Mouse (Mus musculus): ENCODE measurements at regions not wholly inside any gene's neighbourhood (a gene's known extent, or its start where the extent isn't known, plus 50 kb on each side); places are given as distances from the start of the nearest gene placed in this dataset.
A peak's percentile ranks its signal among the peaks of the same experiment; 100 is the strongest.
"Not testable (repeated sequence)": the region's sequence is repeated elsewhere in the genome, so short reads cannot be mapped to it uniquely, and the experiment has no call there.

DNA sequence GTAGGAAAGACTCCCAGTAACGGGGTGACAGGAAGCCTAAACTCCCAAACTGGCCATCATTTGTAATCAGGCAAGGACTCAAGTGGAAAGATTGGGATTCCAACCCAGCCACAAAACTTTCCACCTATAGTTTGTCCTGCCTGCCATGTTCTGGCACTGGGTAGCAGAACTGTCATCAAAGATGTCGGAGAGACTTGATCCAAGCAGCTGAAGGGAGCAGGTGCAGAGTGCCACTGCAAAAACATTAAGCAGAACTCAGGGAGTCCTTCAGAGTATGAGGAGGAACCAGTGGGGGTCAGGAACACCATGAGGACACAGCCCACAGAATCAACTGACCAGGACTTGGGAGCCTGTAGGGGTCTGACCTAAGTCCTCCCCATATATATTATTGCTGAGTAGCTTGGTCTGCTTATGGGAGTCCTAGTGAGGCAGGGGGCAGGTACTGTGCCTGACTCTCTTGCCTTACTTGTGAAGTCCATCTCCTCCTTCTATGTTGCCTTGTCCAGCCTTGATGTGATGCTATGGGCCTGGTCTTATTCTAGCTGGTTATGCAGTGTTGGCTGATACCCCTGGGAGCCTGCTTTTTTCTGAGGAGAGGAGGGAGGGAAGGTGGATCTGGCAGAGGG lies 323.5 kb downstream of the Arl4a start:
- no peak for DNase-seq

DNA sequence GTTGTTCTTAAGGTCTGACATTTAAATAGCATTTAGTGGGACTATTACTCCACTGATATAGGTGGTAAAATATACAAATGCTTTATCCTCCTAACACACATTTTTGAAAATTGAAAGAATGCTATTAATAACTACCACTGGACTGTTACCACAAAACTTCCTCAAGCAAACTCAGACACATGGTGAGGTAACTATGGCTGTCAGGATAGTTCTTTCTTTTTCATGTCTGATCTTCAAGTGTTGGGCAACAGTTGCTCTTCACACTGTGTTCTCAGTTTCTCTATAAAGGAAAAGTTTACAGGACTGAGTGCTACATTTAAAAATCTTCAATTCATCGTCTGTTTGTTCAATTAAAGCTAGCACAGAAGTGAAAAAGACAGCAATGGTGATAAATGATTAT lies 326.0 kb downstream of the Arl4a start:
- no peak for DNase-seq

DNA sequence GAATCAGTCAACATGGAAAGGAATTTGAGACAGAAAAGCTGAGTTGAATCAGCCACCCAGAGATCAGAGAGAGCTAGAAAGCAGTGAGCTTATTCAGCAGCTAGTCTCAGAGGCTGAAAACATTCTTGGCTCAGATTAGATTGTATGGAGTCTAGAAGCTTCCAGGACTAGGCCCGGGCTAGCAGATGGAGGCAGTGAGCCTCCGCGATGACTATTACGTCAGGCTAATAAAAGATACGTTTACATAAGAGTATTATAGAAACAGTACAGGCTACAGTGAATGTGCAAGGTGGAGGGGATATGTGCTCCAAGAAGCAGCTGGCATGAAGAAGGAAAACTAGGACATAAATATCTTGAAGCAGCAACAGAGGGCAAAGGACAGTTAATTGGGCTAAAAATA lies 328.0 kb downstream of the Arl4a start:
- no peak for DNase-seq

DNA sequence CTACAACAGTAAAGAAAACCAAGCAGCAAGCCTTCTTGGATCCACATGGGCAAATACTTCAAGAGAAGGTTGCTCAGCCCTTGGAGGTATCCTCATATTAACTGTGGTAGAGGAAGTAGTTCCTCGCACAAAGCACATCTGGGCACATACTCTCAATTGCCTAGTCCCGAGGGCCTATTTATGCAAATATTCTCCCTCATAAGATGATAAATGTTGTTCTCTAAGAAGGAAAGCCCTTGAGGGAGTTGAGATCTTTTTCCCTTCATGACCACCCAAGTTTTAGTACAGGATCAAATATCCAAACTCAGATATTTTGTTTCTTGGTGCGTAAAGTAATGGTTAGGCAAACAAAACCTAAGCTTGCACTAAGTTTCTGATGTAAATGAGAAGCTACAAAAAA lies 340.6 kb downstream of the Arl4a start:
- DNase-seq, result no peak

DNA sequence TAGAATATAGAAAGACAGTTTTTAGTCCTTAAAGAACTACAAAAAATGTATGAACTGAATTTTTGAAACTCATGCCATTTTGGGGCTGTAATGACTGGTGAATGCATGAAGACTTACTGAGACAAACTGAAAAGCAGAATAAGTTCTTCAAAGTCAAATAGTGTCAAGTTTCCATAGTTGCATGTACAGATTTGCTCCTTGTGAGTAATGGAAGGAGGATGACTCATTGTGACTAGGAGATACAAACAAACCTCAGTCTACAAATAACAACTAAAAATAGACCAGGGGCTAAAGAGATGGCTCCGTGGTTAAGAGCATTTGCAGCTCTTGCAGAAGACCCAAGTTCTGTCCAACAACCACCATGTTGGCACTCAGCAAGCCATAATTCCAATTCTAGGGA lies 342.5 kb downstream of the Arl4a start:
- DNase-seq, result no peak

DNA sequence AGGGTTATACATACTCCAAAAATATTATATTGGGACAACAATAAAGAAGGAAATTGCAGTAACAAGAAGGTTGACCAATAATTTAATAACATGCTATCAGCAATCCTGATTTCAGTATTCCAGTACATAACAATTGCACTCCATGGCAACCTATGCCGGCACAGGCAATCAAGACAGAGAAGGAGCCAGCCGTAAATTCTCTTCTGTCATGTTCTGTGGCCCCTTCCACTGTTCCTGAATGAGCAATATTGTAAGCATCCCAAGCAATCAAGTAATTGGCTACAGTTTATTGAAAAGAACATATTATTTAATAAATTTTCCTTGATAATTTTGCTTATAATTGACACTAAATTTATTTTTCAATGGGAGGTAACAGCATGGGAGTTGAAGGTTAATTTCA lies 345.8 kb downstream of the Arl4a start:
- no peak for DNase-seq

DNA sequence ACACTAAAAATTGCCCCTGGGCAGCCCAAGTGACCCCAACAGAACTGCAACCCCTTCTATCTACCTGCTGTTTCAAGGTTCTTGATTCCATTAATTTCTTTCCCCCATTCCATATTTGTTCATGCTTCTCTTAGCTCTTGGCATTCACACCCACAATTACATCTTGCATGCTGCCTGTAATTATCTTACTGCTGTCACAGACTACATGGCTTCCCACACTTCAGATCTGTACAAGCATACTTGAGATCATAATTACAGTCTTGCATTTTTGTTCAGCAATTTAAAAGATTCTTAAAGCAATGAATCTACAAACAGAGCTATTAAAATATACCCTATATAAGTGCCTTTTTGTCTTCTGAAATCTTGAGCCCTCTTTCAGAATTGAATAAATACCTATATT lies 352.4 kb downstream of the Arl4a start:
- no peak for DNase-seq

DNA sequence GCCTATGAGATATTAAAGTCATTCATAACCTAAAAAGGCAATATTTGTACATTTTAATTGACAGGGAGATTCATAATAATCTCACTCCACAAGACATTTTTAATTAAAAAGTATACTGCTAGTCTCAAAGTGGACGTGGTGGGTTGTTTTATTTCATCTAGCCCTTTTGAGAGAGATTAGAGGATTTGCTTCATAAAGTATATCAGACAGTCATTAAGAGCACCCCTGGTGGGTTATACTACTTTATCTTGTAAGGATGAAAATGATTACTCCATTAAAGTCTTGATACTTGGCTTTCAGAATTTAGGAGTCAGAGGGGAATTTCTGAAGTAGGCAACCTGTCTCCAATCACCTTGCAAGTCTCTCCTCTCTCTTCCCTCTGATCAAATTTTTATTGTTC lies 355.7 kb downstream of the Arl4a start:
- no peak for DNase-seq

DNA sequence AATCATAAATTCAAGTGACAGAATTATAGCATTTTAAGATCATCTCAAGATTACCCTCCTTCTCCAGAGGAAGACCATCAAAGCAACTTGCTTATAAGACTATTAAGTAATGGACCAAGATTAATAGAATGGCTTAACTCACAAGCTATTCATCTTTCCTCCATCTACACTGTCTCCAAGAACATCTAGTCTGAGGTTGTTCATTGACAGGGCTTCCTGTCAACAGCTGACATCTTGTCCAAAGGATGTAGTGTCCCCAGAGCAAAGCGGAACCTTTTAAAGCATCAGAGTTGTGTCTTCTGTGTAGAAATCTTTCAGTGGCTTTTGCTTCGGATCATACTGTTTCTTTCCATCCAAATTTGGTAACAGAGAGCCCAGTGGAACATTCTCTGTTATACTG lies 362.2 kb downstream of the Arl4a start:
- DNase-seq, result no peak

DNA sequence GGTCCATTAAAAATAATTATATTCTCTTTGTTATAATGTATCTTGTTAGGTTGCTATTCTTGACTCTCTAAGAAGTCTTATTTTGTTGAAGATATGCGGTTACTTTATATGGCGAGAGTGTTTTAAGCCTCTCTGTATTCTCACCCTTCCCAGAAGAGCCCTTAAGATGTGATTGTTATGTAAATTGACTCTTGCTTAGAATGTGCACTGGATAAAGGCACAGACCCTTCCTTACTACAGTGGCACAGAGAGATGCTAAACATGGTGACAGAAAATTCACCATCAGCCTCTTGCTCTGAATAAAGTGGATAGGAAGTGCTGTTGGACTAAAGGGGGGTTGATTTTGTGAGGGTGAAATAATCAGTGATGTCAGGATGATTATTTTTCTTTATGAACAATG lies 370.1 kb downstream of the Arl4a start:
- no peak for DNase-seq

DNA sequence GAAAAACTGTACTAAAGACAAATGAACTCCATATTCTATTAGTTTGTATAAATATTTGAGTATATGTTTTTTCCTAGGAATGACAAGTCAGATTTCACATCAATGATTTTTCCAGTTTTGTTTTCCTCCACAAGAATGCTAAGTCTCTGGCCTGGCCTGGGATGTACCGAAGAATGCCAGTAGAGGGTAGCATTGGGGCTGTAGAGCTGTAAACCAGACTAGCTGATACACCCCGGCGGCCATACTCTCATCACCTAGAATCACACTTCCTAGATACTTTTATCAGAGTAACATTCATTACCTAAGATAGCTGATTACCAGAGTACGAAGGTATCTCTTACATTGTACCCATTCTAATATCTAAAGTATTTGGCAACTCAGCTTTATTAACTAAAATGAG lies 372.4 kb downstream of the Arl4a start:
- DNase-seq, result peak; percentile 14

DNA sequence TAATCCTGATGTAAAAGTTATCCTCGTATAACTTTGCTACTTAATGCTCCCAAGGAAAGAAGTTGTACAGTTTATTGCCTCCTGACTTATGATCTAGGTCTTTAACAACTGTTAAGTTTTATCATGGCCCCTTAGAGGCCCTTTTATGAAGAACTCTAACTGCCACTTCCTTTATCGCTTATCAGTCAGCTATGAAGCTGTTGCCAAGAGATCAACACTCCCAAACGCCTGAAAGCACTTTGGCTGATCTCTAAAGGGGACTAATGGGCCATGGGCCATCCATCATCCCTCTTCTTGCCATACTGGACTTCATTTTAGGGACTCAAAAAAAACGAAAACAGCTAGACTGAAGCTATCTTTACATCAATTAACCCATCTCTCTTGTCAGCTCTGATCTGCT lies 377.4 kb downstream of the Arl4a start:
- DNase-seq, result no peak

DNA sequence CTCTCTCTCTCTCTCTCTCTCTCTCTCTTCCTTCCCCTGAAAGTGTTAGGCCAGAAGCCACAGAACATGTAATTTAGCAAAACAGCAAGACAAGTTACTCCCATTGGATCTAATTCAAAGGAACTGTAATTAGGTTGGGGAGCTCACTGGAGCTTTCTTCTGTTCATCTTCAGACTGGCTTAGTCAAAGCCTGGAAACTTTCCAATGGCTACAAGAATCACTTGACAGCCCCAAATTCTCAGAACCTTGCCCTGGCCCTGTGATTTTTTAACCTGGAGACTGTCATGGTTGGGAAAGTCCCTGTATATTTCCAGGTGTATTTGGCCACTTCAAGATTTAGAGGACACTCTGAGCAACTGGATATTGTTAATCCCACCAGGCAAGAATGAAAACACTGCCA lies 381.2 kb downstream of the Arl4a start:
- DNase-seq, result no peak

DNA sequence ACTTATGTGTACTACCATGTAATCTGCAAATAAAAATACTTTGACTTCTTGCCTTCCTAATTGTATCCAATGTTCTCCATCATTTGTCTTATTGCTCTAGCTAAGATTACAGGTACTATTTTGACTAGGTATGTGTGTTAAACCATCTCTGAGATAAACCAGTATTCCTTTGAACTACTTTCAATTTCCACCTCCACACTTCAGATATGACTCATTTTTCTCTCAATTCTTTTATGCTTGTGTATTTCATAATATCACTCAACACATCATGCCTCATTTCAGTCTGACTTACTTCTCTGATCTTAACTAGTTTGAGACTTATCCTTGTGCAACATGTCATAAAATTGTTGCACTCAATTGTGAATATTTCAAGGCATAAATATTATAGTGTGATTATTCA lies 388.9 kb downstream of the Arl4a start:
- no peak for DNase-seq

DNA sequence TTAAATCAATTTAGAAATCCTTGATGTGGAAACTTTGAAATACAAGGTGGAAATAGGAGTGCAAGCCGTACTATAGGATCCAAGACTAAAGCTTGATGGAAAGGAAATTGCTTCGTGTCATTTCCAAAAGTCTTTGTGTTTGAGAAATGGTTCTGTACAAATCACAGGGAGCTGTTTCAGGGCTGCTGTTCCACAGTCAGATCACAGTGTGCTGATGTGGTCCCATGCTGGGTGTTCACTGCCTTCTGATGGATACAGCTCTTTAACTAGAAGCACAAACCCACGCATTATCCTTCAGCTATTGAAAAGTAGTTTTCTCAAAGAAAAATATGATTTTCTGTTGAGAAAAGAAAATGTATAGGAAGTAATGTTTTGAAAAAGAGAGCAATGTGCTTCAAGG lies 391.3 kb downstream of the Arl4a start:
- no peak for DNase-seq

DNA sequence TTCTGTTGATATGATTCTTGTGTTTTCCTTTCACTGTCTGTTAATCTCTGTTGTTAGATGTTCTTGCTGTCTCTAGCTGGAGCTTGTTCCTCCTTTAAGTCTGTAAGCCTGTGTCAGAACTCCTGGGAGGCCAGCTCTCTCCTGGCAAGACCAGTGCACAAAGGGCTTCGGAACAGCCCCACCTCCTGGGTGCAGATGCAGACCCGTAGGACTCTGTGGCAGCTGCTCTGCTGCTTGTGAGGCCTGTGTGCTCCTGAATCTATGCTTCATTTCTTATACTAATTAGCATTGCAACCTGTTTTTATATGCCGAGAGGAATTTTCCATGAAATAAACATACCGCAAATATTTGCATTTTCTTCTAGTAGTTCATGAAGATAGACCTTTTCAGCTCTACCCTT lies 392.2 kb downstream of the Arl4a start:
- DNase-seq, result no peak

DNA sequence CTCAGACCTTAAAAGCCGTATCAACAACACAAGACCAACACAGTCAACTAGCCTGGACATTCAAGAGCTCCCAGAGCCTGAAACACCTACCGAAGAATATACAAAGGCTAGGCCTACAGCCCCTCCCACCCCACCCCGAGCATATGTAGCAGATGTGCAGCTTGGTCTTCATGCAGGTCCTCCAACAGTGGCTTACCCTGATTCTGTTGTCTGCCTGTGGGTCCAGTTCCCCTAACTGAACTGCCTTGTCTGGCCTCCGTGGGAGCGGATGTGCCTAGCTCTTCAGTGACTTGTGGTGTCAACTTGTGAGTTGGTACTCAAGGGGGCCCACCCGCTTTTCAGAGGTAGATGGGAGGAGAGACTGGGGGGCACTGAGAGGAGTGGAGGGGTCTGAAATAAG lies 398.6 kb downstream of the Arl4a start:
- DNase-seq, result no peak

DNA sequence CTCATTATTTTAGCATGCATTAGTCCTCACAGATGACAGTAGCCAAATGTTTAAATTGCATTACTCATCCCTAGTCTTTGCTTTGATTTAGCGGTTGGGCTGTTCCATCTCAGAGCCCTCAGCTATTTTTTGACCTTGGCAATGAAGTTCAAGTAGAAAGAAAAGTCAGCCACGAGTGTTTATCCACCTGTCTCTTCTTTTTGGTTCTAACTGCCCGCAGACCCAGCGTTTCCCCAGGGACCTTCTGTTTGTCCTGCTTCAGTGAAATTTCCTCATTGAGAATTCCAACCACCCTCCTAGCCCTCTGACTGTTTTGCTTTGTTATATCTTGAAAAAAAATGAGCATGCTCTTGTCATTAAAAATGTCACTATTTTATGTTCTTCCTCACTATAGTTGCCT lies 403.5 kb downstream of the Arl4a start:
- no peak for DNase-seq

DNA sequence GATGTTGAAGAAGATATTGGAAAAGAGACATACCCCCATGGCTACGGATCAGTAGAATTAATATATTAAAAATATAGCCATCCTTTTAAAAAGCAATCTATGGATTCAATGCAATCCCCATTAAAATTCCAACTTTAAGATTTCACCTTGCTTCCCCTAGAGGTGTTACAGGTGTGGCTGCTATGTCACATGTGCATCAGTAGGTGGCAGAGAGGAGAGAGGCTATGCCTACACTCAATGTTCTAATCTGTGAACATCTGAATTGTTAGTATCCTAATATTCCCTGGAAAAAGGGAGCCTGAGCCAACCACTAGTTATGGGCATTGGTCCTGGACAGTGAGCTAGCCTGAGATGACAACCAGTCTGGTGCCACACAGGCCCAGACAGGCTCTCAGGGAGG lies 416.6 kb downstream of the Arl4a start:
- no peak for DNase-seq

DNA sequence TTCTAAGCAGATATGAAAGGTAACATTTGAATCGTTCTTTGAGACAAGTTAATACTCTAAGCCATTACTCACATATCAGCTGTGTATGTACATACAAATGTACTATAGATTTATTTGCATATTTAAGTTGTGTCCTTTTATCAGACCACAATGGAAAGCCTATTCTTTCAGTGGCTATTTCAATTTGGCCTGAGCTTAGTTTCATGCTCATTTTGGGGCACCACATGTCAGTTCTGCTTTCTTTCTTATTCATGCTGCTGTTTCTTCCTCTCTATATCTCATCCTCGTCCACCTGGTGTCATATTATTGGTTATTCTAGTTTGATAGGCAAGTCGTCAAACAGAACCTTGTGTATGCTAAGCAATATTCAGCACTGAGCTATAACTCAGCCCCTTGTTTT lies 432.5 kb downstream of the Arl4a start:
- no peak for DNase-seq

DNA sequence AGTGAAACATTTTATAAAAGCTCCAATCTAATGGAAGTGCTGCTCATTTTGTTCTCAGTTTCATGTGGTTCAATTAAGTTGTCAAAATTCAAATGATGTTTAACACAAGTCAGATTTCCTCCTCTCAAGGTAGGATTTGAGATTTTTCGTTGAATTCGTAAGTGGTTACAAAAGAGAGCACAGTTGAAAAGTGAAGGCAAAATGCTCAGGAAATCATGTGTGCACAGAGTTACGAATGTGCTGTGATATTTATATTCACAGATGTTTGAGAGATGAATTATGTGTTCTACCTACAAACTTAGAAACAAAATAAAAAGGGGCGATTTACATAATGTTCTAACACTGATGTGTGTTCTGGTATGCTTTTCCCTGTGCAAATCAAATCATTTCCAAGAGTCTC lies 433.1 kb downstream of the Arl4a start:
- DNase-seq, result no peak

DNA sequence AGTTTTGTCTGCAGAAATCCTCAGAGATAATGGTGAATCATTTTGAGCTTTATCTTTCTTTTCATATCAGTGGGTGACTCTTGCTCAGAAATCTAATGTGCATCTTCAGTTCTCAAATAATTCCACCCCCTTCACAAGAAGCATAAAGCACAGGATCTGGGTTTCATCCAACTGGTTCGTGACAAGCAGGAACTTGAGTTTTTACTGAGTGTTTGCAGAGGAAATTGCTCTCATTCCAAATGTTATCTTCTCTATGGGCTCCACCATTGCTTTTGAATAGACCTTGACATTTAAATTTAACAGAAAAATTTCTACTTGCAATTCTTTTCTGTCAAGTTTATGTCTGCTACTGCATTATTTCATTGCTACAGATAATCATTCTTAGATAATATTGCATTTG lies 443.1 kb downstream of the Arl4a start:
- DNase-seq, result no peak

DNA sequence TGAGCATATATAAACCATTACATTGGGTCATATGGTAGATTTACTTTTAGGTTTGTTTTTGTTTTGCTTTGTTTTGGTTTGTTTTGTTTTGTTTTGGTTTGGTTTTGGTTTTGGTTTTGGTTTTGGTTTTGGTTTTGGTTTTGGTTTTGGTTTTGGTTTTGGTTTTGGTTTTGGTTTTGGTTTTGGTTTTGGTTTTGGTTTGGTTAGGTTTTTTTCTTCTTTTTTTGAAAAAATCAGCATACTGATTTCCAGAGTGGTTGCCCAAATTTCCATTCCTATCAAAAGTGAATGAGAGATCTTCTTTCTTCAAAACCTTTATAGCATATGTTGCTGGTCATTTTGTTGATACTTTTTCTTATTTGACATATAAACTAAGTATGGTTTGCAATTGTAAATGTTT lies 444.0 kb downstream of the Arl4a start:
- DNase-seq, result not testable (repeated sequence)

DNA sequence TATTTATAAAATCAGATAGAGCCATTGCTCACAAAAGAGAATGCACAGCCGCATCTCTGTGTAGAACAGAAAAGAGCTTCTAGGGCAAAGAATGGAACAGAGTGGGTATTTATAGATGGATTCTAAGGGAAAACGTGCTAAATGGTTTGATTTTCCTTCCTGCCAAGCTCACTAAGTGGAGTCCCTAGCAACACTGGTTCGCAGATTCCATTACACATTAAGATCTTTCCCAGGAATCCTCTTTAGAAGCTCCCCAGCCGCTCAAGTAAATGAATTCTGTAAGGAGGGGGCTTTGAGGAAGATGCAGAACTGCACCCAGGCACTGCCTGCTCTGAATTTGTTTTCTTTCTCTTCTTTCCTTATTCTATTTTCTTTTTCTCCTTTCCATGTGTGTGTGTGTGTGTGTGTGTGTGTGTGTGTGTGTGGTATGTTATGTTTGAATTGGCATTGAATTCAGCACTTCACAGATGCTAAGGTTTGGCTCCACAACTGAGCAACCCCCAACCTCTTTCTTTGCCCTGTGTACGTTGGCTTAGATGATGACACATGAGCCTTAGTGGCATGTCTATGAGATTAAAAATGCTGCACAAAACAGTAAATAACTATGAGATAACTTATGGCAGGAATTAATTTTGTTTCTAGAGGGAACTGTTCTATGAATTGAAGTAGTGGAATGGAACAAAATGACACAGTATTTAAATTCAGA lies 450.5 kb downstream of the Arl4a start:
- DNase-seq, result no peak

DNA sequence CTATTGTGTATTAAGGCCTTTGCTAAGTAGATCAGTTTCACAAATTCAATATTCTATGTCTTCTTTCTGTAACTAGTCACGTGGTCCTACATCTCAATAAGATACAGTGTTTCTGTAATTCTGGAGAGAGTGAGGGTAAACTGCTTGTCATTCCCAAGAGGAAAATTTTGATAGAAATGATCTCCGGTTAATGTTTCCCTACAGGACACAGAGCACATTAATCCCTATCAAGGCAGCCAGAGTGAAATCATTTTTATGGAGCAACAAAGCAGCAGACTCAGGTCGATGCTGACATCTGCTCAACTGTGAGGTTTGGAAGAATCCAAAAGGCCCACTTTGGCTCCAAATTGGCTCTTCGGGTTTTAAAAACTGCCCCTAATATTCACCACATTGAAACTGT lies 451.7 kb downstream of the Arl4a start:
- no peak for DNase-seq
